Mouse (Mus musculus): ENCODE measurements around the gene Lin7c.

DNA sequence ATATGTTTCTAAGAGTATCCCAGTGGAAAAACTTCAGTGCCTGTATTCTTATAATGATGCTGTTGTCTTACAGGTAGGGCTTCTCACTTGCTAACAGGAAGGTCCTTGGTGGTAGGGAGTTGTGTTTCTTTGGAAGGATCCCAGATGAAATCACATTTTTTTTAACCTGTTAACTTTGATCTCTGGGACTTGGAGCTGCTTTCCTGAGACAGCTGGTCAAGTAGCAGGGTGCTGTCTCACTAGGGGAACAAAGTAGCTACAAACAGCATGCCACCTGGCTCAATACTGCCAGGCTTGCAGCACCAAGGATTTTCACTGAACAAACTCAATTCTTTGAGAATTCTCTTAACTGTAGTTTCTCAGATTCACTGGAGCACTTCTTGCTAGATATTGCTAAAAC is 37.2 kb downstream of the Lin7c start:
- no peak for TF ChIP-seq EP300 (optimal IDR thresholded peaks at IDR 0.05)
- TF ChIP-seq CTCF (IDR thresholded peaks at IDR 0.05; ENCODE audit: low read depth) = no peak
